Mouse (Mus musculus): ENCODE measurements around the gene Atp7b.

The Atp7b gene

DNA sequence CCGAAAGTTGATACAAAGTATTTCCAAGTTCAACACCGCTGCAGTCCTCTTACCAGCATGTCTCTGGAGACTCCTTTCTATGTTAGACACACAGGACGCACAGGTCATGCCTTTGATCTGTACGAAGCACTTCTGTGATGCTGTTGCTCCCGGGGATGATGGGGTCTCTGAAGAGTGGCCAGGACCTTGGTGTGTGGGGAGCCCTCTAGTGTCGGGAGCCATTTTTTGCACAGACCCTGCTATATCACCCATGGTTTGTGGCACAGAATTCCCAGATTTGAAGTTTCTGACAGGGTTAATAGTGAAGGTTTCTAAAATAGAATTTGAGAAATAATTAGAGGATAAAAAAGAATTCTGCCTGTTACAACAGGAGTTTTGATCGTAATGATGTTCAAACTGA is 37.9 kb downstream of the Atp7b start:
- no peak for DNase-seq

DNA sequence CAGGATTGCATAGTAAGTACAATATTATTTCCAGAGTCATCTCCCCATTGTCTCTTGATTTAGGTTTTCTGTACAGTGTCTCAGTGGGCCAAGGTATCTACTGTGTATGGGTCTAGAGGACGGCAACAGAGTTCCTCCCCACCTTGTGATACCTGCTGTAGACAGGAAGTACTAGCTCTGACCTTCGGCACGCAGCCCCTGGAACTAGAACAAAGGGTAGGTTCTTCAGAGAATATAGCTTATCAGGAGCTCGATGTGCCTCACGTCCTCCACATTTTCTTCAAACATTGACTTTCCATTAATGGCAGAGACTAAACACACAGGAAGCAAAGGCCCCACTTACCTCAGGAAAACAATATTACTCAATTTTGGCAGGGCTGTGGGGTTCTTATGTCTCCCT is 40.6 kb downstream of the Atp7b start:
- no peak for DNase-seq

DNA sequence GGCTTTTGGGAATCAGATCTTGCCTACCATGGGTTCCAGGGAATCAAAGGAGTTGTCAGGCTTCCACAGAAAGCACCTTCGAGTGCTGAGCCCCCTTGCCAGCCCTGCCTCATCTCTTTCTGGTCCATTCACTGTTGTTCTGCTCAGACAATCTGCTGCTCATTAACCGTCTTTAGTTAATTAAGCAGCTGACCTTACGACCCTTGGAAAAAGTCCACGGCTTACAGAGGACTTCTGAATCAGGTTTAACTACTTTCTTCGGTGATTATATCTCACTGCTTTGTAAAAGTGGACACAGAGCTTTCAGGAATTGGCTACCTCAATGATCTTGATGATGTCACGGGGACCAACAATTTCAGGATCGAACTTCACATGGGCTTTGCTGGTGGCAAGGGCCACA is 42.4 kb downstream of the Atp7b start:
- no peak for DNase-seq

DNA sequence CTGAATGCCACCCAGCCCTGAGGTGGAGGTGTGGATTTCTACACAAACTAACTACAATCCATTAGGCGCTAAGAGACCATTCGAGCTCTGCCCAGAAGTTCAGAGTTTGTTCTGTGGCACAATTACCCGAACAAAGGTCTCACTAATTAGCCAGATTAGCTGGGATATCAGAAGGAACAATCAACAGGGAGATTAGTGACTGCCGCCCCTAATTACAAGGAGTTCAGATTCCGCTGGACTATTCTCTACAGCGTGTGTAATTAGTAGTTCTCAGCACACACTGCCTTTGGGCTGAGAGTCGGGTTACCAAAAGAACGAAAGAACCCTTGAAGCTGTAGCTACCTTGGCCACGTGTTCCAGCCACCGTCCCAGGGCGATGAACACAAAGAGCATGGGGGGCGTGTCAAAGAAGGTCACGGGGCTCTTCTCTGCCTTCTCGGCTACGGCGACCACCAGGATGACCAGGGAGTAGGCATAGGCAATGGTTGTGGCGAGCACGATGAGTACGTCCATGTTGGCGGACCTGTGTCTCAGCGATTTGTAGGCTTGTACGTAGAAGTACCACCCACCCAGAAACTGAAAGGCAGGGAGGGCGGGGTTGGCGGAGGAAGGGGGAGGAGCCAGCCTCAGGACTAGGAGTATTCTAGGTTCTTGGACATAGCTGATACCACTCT is 46.9 kb downstream of the Atp7b start:
- no peak for DNase-seq

DNA sequence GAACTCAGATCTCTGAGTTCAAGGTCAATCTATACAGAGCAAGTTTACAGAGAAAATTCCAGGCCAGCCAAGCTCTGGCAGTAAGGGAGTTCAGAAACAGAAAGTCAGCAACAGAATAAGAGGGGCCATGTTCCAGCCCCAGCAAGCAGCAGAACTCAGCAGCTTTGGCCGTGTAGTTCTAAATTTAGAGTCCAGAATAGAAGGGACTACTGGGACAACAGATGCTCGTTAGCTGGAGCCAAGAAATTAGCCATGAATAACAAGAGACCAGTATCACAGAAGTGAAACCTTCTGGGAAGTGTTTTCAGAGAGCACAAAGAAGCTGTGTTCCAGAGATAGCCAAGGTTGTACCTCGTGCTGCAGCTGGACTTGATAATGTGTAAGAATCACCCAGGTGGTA is 50.7 kb downstream of the Atp7b start:
- DNase-seq: peak in 1 of 2 experiments; percentile 23

DNA sequence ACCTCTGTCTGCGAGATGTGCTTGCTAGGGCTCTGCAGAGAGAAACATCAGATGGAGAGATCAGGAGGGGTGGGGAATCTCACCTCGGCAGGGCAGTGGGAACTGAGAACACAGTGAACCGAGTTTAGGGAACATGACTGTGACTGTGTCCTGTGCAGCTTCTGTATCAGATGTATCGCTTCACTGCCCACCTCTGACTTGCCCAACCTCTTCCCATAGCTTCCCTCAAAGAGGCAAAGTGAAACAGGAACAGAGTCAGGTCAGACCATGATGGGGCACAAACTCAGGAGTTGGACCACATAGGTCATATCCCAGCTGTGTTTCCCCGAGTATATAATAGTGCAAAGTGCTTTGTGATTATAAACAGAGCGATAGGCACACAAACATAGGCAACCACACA is 53.7 kb downstream of the Atp7b start:
- DNase-seq: no peak

DNA sequence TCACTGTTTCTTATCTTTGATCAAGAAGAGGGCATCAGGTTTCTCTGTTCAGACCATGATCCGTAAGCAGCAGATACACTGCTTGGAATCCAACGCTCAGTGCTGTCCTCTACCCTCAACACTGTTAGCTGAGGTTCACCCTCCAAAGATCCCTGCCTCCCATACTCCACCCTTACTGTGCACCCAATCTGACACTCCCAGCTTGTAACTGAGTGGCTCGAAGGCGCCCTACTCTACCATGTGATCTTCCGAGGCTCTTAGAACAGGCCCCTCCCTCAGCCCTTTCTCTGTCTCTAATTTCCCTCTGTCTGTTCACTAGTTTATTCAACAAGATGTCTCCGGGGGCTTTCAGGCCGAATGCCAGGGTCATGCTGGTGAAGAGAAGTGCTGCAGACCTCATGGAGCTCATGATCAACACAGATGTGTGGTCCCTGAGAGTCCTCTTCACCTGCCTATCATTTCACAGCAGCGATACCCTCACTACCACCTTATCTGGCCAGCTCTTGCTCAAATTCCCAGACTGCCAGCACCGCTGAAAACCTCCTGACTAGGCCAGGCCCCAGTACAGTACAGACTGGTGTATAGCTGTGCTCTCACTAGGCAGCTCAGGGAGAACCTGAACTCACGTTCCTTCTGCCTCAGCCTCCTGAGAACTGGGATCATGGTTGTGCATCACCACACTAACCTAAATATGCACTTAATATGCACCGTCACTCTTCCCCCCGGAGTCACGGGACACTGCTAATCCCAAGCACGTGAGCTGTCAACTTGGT is 55.2 kb downstream of the Atp7b start:
- DNase-seq: no peak

DNA sequence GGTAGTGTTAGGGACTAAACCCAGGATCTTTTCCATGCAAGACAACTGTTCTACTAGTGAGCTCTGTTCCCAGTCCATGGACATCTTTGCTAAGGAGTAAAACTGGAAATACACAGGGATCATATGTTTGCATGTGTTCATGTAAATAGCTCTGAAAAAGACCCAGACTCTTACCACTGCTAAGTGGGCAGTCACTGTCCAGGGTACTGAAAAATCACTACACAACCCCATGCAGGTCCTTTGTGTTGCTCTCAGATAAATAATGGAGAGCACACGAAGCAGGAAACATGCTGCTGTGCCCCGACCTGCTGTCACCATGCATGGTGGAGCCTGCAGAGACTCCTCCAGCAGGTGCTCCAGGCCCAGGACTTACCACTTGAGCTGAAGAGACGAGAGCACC is 64.9 kb downstream of the Atp7b start:
- no peak for DNase-seq

DNA sequence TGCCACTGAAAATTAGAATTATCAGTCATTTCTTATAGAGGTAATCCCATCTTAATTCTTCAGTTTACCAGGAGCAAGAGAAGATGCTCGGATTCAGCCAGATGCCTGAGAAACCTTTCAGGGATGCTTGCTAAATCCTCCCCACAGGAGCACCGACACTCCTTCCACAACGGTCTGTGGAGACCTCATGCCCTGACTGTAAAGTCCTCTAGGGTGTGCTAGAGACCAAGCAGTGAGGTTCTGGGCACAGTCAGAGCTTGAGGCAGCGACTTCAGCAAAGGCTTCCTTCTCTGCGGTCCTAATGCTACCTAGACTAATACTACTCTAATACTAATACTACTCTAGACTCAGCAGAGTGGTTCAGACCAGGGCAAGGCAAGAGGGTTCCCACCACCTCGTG is 67.9 kb downstream of the Atp7b start:
- peak; percentile 75 to 77 for DNase-seq

DNA sequence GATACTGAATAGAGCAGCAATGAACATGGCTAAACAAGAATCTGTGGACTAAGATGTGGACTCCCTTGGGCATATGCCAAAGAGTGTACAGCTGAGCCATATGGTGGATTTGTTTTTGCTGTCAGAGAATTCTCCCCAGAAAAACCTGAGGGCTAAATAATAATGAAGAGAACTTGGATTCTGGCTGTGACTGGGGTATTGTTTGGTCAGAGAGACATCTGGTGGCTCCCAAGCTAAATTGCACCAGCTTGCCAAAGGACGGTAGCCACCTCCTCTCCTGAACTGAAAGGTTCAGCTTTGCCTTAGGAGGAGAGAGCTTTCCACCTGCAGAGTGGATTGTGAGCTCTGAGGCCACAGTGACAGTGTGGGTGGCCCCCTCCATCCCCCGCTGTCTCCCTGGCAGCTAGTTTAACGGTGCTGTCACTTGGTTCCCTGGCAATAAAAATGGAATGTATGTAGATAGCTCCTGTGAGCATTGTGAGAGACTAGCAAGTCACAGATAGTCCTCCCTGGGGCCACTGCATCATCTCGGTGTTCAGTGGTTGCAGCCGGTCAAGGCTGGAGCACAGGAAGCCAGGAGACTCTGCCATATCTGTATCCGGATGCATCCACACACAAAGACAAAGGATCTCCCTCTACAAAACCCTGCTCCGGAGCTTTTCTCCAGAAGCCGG is 78.3 kb downstream of the Atp7b start:
- peak; percentile 33 to 37 for DNase-seq

DNA sequence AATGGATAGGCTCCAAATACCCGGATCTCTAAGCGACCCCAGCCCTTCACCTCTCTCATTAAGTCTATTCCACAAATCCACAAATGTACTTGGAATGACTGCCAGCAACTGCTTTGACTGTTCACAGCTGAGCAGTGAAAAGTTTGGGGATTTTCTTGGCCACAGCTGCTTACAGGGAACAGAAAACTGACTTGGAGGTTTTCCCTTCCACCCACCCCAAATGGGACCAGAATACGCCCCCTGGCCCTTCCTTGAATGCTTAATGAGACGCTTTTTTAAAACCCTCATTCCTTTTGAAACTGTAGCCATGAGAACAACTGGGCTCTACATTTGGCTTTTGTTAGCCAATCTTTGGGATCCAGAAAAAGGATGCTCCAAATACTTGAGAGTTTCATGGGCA is 81.9 kb downstream of the Atp7b start:
- DNase-seq: no peak

DNA sequence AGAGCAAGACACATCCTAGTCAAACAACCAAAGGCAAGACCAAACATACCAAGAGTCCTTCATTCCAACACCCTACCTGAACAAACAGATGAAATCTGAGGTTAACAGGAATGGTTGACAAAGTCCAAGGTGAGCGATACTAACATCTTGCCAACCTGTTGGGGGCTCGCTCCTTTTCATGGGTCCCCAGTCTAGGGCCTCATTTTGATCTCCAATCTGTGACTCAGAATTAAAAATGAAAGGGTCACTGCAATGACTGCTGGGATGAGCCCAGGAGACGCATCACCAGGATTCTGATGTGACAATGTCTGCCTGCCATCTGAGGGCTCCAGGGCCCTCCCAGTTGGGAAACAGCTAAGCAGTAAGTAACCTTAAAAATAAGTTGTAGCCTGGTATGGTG is 90.6 kb downstream of the Atp7b start, which contains the start of gene Ccdc70:
Gene Ccdc70, plus strand, starts transcription at position 301 of the 400 bp plus-strand sequence.
- DNase-seq: no peak

DNA sequence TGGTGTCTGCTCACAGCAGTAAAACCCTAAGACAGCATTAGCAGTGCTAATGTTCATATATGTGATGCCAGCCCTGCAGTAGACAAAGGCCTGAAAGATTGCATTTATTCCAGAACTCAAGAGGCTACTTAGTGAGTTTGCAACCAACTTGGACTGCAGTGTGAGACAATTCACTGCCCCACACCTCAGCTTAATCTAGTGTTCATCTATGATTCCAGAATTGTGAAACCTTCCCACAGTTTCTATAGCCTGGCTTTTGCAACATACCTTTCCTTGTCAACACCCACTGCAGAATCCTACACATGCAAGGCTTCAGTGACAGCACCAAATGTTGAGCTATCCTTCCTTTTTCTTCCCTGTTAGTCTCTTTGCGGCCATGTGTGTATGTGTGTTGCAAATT is 93.5 kb downstream of the Atp7b start:
- no peak for DNase-seq

DNA sequence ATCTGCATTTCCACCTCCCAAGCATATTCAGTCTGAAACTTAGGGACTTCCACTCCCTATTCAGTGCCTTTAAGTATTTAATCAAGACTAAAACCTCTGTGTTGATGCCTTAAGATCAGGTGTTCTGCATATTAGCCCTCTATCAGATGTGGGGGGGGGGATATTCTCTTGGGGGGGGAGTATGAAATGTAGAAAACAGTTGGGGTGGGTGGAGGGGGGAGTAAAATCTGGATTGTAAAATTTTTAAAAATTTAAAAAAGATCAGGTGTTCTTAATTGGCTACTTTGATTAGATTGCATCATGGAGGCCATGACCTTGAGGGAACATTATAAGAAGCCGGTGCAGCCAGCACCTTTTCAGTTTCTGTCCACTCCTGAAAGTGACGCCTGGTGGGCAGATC is 101.7 kb downstream of the Atp7b start, which contains the start of gene Fam90a1a:
Gene Fam90a1a, plus strand, starts transcription at position 301 of the 400 bp plus-strand sequence.
- DNase-seq: no peak

DNA sequence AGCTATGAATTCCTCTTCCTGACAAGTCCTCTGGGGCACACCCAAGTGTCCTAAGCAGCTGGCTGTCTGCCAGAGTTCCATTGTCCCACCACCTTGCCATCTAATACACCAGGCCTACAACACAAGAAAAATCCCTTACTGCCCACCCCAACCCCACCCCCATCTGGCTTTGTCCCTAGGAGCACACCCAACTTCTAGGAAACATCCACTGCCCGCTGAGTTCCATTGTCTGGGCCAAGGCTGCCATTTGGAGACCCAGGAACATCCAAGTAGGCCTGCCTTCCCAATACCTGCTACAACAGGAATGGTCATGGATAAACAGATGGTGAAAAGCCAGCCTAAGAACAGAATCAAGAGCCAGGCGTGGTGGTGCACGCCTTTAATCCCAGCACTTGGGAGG is 103.8 kb downstream of the Atp7b start:
- peak in 1 of 2 experiments; percentile 4 for DNase-seq

DNA sequence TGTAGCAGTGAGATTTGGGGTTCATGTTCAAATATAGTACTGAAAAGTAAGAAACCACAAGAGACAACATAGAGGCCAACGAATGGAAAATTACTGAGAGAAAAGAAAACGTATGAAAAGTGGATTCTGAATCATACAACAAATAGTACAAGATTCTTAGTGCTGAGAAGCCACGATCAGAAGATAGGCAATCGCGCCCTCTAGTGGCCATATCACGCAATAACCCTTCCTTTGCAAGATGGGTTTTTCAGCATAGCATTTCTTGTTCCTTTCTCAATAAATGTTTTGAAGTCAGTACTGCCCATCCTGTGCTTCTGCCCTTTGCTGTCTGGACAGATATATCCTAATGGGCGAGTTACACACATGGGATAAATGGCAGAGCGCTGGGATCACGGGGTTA is 104.8 kb downstream of the Atp7b start:
- DNase-seq: peak; percentile 60 to 71

DNA sequence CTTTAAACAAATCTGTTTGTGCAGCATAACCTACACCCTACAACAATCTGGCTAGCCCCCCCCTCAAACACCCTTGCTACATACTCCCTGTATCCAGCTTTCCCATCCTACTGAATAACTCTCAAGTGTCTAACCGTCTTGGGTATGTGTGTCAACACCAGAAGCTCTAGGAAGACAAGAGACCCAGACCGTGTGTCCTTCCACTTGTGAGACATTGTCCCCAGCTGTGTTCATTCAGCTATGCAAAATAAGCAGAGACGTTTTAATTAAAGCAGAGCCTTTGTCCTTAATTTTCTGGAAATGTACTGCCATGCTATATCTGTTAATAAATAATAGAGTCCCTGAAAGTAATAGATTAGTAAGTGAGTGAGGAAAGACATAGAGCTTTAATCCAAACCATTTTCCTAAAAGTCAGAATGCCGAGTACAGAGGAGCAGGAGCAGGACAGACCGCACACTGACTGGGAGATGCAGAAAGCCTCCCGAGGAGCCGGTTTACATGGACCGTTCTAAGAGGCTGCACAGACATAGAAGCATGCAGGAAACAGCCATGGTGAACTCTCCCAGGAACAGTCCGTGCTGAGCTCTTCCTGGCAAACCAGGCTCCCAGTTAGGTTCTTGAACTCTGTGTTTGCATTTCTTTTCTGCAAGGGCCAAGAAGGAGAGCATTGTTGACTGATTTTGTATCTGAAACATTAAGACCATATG is 112.6 kb downstream of the Atp7b start:
- peak; percentile 5 to 7 for DNase-seq

DNA sequence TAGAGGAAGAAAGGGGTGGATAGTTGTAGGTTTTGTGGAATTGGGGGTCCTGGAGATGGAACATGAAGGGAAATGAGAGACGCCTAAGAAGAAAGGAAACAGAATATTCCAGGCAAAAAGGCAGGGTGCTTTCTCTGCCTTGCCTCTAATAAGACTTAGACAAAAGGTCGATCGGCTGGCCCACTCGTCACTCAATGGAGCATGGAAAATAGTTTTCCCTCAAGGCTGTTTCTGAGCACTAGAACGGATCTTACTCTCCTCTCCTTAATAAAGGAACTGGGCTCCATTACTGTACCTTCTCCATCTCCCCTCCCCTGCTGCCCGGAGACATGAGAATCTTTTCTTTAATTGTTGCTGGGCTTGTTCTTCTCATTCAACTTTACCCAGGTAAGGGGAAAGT is 113.6 kb downstream of the Atp7b start, which contains the start of gene Defb13:
Gene Defb13, plus strand, starts transcription at position 301 of the 400 bp plus-strand sequence.
- no peak for DNase-seq

Data from cerebellum, postnatal 14 days (tissue).